Mouse (Mus musculus): ENCODE measurements around the gene Mical3. TPM values are rescaled to one million over a fixed set of nuclear protein-coding genes. Genes with fewer than 3 reads are reported as not detected.
"Not testable (repeated sequence)": the region's sequence is repeated elsewhere in the genome, so short reads cannot be mapped to it uniquely, and the experiment has no call there.

Mical3 gene
- polyA plus RNA-seq, 1 experiment from 2014 or later, result 28.2 TPM

GRCm38 (mm10) chr6:120937999-120938608 lies 192.7 kb downstream of the Mical3 start:
- no peak overlapping the region for H3K4me2 ChIP-seq
- H3K4me1 ChIP-seq, result peaks cover under 1% of the 10 kb centered on the region; the same call in 1 of the 2 replicates
- H3K9ac ChIP-seq, result no peak overlapping the region
- H3K4me3 ChIP-seq, result no peak overlapping the region
- no peaks in the 10 kb centered on the region for H3K27me3 ChIP-seq (replicated peaks)
- peaks cover 58% of the 10 kb centered on the region for H3K36me3 ChIP-seq
- H3K27ac ChIP-seq (replicated peaks), result no peak overlapping the region
- ATAC-seq (ENCODE audit: extremely low read depth, insufficient number of reproducible peaks, low FRiP score, low TSS enrichment), result no peak
- WGBS, result 79% methylated on average over 11 of the region's 11 CpGs
- no peaks in the 10 kb centered on the region for H3K9me3 ChIP-seq

GRCm38 (mm10) chr6:120937104-120937617 lies 193.6 kb downstream of the Mical3 start:
- Histone ChIP-seq H3K9me3 (no peaks in the 10 kb centered on the region), H3K4me3 (no peak overlapping the region), H3K27ac (replicated peaks) (no peak overlapping the region), H3K4me2 (no peak overlapping the region), H3K9ac (no peak overlapping the region), H3K36me3 (peaks cover 60% of the 10 kb centered on the region), H3K4me1 (peaks cover 10% of the 10 kb centered on the region), H3K27me3 (replicated peaks) (no peaks in the 10 kb centered on the region)
- 80% methylated on average over 16 of the region's 16 CpGs for WGBS
- ATAC-seq (ENCODE audit: extremely low read depth, insufficient number of reproducible peaks, low FRiP score, low TSS enrichment), result no peak

GRCm38 (mm10) chr6:120934176-120934575 lies 196.6 kb downstream of the Mical3 start:
- WGBS, result 71% methylated on average over 4 of the region's 4 CpGs
- no peak overlapping the region for H3K27ac ChIP-seq (replicated peaks)
- no peaks in the 10 kb centered on the region for H3K9me3 ChIP-seq
- H3K4me1 ChIP-seq, result peaks cover 13% of the 10 kb centered on the region
- peaks cover 66% of the 10 kb centered on the region for H3K36me3 ChIP-seq
- H3K4me3 ChIP-seq, result no peak overlapping the region
- no peaks in the 10 kb centered on the region for H3K27me3 ChIP-seq (replicated peaks)
- no peak for ATAC-seq (ENCODE audit: extremely low read depth, insufficient number of reproducible peaks, low FRiP score, low TSS enrichment)
- no peak overlapping the region for H3K4me2 ChIP-seq
- no peak overlapping the region for H3K9ac ChIP-seq

DNA sequence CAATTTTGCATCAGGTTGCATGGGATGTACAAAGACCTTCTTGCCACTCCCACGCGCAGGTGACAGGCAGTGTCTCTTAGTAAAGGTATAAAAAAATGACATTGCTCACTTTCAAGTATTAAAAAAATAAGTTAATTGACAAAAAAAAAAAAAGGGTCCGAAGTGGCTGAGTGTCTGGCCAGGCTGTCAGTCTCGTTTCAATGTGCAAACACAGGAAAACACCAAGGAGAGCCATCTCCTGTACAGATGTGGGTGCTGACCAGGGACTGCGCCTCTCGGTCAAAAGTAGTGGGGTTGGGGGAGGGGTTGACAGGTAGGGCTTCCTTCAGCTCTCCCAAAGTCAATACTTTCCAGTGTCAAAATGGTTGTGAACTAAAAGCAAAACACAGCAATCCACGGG lies 197.1 kb downstream of the Mical3 start:
- Histone ChIP-seq H3K9ac (no peak overlapping the region), H3K27me3 (replicated peaks) (no peaks in the 10 kb centered on the region), H3K4me1 (peaks cover 13% of the 10 kb centered on the region), H3K4me3 (no peak overlapping the region), H3K36me3 (peaks cover 71% of the 10 kb centered on the region), H3K27ac (replicated peaks) (no peak overlapping the region), H3K4me2 (no peak overlapping the region), H3K9me3 (no peaks in the 10 kb centered on the region)
- no peak for ATAC-seq (ENCODE audit: extremely low read depth, insufficient number of reproducible peaks, low FRiP score, low TSS enrichment)
- 88% methylated on average over 7 of the region's 7 CpGs for WGBS

- no peaks in the 10 kb centered on the region for H3K27me3 ChIP-seq (replicated peaks)
- peaks cover 70% of the 10 kb centered on the region for H3K36me3 ChIP-seq
- H3K9ac ChIP-seq, result no peak overlapping the region
- peak overlapping the region; percentile 13; the same call in 1 of the 2 replicates for H3K27ac ChIP-seq (replicated peaks)
- WGBS, result 57% methylated on average over 12 of the region's 12 CpGs
- H3K4me3 ChIP-seq, result no peak overlapping the region
- peaks cover 17% of the 10 kb centered on the region for H3K4me1 ChIP-seq
- no peak for ATAC-seq (ENCODE audit: extremely low read depth, insufficient number of reproducible peaks, low FRiP score, low TSS enrichment)
- H3K4me2 ChIP-seq, result no peak overlapping the region
- H3K9me3 ChIP-seq, result no peaks in the 10 kb centered on the region
Observed at GRCm38 (mm10) chr6:120932597-120932996, 198.2 kb downstream of the Mical3 start.

DNA sequence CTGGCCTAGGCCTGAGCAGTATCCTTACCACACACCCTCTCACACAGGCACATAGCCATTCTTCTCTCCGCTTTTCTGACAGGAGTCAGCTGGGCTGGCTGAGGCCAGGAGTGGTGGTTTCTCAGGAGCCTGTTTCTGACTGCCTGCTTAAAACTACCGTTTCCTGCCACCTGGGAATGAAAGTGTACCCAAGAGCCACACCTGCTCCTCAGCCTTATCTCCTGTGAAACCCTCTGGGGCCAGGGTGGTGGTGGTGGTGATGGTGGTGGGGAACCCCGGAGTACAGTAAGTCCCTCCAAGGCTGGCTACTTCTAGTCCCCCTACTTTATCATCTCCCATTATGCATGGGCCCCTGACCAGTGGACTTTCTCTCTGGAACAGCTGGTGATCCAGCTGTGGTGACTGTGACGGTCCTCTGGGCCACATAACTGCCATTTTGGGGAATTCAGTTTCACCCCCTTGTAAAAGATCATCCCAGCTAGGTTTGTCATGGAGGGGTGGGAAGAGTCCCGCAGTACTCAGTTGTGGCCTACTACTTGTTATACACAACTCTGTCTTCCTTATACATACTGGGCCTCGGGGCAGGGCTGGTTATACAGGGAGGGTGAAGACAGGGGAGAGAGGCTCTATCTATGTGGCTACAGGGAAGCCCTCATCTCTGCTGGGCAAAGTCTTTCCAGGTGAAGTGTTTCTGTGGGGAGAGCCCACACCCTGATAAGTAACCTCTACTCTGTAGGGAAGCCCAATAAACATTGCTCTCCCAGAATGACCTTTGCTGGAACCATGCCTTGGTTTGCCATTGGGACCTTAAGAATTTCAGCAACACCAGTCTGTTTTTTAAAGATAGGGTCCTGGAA lies 200.1 kb downstream of the Mical3 start:
- WGBS, result 78% methylated on average over 6 of the region's 6 CpGs
- H3K27ac ChIP-seq (replicated peaks), result no peak overlapping the region
- no peaks in the 10 kb centered on the region for H3K27me3 ChIP-seq (replicated peaks)
- peaks cover 18% of the 10 kb centered on the region for H3K4me1 ChIP-seq
- no peak overlapping the region for H3K4me3 ChIP-seq
- no peak for ATAC-seq (ENCODE audit: extremely low read depth, insufficient number of reproducible peaks, low FRiP score, low TSS enrichment)
- no peaks in the 10 kb centered on the region for H3K9me3 ChIP-seq
- peaks cover 62% of the 10 kb centered on the region for H3K36me3 ChIP-seq
- H3K9ac ChIP-seq, result no peak overlapping the region
- H3K4me2 ChIP-seq, result no peak overlapping the region

DNA sequence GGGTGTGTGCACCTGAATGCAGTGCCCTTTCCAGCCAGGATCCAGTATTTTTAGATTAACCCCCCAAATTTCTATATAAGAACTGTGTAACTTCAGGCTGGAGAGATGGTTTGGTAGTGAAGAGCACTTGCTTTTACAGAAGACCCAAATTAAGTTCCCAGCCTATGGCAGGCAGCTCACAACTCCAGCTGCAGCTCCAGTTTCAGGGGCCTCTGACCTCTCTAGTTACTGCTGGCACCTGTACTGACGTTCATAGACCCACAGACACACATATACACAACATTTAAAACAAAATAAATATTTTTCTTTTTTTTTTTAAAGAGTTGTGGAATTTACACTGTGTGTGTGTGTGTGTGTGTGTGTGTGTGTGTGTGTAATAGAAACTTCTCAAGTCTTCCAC lies 201.4 kb downstream of the Mical3 start:
- Histone ChIP-seq H3K4me1 (peaks cover 18% of the 10 kb centered on the region), H3K27me3 (replicated peaks) (no peaks in the 10 kb centered on the region), H3K9ac (no peak overlapping the region), H3K9me3 (no peaks in the 10 kb centered on the region), H3K4me2 (no peak overlapping the region), H3K36me3 (peaks cover 54% of the 10 kb centered on the region), H3K27ac (replicated peaks) (no peak overlapping the region), H3K4me3 (no peak overlapping the region)
- 50% methylated on average over 1 of the region's 1 CpGs for WGBS
- ATAC-seq (ENCODE audit: extremely low read depth, insufficient number of reproducible peaks, low FRiP score, low TSS enrichment), result no peak

DNA sequence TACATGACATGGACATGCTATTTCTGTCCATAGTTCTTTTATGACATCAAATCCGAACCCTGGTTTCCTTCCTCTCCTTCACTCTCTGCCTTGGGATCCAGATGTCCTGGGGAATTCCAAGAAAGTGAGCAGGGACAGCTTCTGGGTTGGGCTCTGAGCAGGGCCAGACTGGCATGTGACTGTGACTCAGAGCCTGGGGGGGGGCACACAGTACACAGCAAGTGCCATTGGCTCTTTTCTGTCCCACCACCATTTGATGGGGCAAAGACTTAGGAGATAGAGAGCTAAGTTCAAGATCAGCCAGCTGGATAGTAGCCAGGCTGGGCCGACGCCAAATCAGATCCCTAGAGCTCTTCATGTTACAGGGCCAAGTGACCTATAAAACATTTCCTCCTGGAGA lies 203.0 kb downstream of the Mical3 start:
- H3K9ac ChIP-seq, result no peak overlapping the region
- H3K27me3 ChIP-seq (replicated peaks), result no peaks in the 10 kb centered on the region
- H3K4me3 ChIP-seq, result no peak overlapping the region
- H3K36me3 ChIP-seq, result peaks cover 38% of the 10 kb centered on the region
- WGBS, result 73% methylated on average over 3 of the region's 3 CpGs
- peaks cover 14% of the 10 kb centered on the region for H3K4me1 ChIP-seq
- H3K27ac ChIP-seq (replicated peaks), result no peak overlapping the region
- no peak for ATAC-seq (ENCODE audit: extremely low read depth, insufficient number of reproducible peaks, low FRiP score, low TSS enrichment)
- no peaks in the 10 kb centered on the region for H3K9me3 ChIP-seq
- H3K4me2 ChIP-seq, result no peak overlapping the region

- H3K9me3 ChIP-seq, result no peaks in the 10 kb centered on the region
- no peaks in the 10 kb centered on the region for H3K27me3 ChIP-seq (replicated peaks)
- no peak overlapping the region for H3K9ac ChIP-seq
- H3K4me1 ChIP-seq, result 0 out of 2 replicates have a peak, but pooled peaks cover 5% of the 10 kb centered on the region
- H3K4me3 ChIP-seq, result no peak overlapping the region
- no peak overlapping the region for H3K4me2 ChIP-seq
- H3K27ac ChIP-seq (replicated peaks), result no peak overlapping the region
- 52% methylated on average over 2 of the region's 2 CpGs for WGBS
- H3K36me3 ChIP-seq, result peaks cover 29% of the 10 kb centered on the region
- no peak for ATAC-seq (ENCODE audit: extremely low read depth, insufficient number of reproducible peaks, low FRiP score, low TSS enrichment)
Observed at GRCm38 (mm10) chr6:120926880-120927279, 203.9 kb downstream of the Mical3 start.

DNA sequence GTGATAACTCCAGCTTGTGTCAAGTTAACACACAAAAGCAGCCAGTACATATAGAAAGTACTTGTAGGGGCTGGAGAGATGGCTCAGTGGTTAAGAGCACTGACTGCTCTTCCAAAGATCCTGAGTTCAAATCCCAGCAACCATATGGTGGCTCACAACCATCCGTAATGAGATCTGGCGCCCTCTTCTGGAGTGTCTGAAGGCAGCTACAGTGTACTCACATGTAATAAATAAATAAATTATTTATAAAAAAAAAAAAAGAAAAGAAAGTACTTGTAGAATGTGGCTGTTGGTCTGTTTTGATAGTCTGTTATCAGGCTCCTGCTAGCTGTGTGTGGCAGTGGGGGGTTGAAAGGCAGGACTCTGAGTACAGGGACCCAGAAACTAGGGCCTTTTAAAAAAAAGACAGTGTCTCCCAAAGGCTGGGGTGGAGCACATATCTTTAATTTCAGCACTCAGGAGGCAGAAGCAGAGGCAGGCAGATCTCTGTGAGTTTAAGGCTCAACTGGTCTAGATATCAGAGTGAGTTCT lies 205.9 kb downstream of the Mical3 start:
- H3K9ac ChIP-seq; H3K4me1 ChIP-seq; H3K27ac ChIP-seq (replicated peaks); H3K4me2 ChIP-seq; H3K36me3 ChIP-seq; H3K27me3 ChIP-seq (replicated peaks); H3K4me3 ChIP-seq; H3K9me3 ChIP-seq; ATAC-seq (ENCODE audit: extremely low read depth, insufficient number of reproducible peaks, low FRiP score, low TSS enrichment): not testable (repeated sequence)
- 69% methylated on average over 2 of the region's 2 CpGs for WGBS

GRCm38 (mm10) chr6:120917975-120918374 lies 212.8 kb downstream of the Mical3 start:
- Histone ChIP-seq H3K4me3 (no peak overlapping the region), H3K9ac (no peak overlapping the region), H3K9me3 (no peaks in the 10 kb centered on the region), H3K27ac (replicated peaks) (no peak overlapping the region), H3K4me1 (peaks cover 16% of the 10 kb centered on the region), H3K27me3 (replicated peaks) (peaks cover 6% of the 10 kb centered on the region; the same call in 1 of the 2 replicates), H3K36me3 (no peaks in the 10 kb centered on the region), H3K4me2 (no peak overlapping the region)
- ATAC-seq (ENCODE audit: extremely low read depth, insufficient number of reproducible peaks, low FRiP score, low TSS enrichment), result no peak
- WGBS, result 59% methylated on average over 3 of the region's 3 CpGs
